Mouse (Mus musculus) T-helper 1 cell (primary cell): ENCODE results near the gene Atp1a4.

ENCODE experiments used
- in situ Hi-C: fragments of 300-600 bp; cut with MboI, MseI; formaldehyde crosslinking; loops from one replicate; pipeline ENCODE4 v1.15.1; 2025; ENCODE audit warnings: high pct_unique_total_duplicates

Gene Atp1a4

GRCm38 (mm10) chr1:172219451-172220406 is 38.5 kb downstream of the Atp1a4 start, which contains the start of gene Casq1:
Gene Casq1, minus strand, starts transcription at chr1:172219868.
- in situ Hi-C loops, result no loop called here

GRCm38 (mm10) chr1:172218164-172218910 is 39.9 kb downstream of the Atp1a4 start:
- in situ Hi-C loops, result no loop called here

GRCm38 (mm10) chr1:172217148-172217547 is 41.1 kb downstream of the Atp1a4 start:
- in situ Hi-C loops, result no loop called here

GRCm38 (mm10) chr1:172214748-172215147 is 43.5 kb downstream of the Atp1a4 start:
- in situ Hi-C loops, result no loop called here

GRCm38 (mm10) chr1:172213771-172214170 is 44.4 kb downstream of the Atp1a4 start:
- in situ Hi-C loops, result no loop called here

- in situ Hi-C loops, result no loop called here
These were observed 45.4 kb downstream of the Atp1a4 start for GRCm38 (mm10) chr1:172212776-172213175.

GRCm38 (mm10) chr1:172207111-172207584 is 51.1 kb downstream of the Atp1a4 start:
- in situ Hi-C loops, result no loop called here

- in situ Hi-C loops, result no loop called here
These were observed 51.9 kb downstream of the Atp1a4 start, which contains the start of gene Pea15a for GRCm38 (mm10) chr1:172206141-172206917. Gene Pea15a, minus strand, starts transcription at chr1:172206804.

- in situ Hi-C loops, result no loop called here
These were observed 52.5 kb downstream of the Atp1a4 start for GRCm38 (mm10) chr1:172205741-172206087.

GRCm38 (mm10) chr1:172204814-172205740 is 53.1 kb downstream of the Atp1a4 start:
- in situ Hi-C loops, result no loop called here

GRCm38 (mm10) chr1:172204033-172204813 is 54.0 kb downstream of the Atp1a4 start:
- in situ Hi-C loops, result no loop called here

GRCm38 (mm10) chr1:172203566-172203965 is 54.6 kb downstream of the Atp1a4 start:
- in situ Hi-C loops, result no loop called here

GRCm38 (mm10) chr1:172202894-172203522 is 55.2 kb downstream of the Atp1a4 start:
- in situ Hi-C loops, result no loop called here

GRCm38 (mm10) chr1:172201967-172202880 is 56.0 kb downstream of the Atp1a4 start:
- in situ Hi-C loops, result no loop called here

- in situ Hi-C loops, result no loop called here
These were observed 57.3 kb downstream of the Atp1a4 start for GRCm38 (mm10) chr1:172200871-172201447.

- in situ Hi-C loops, result no loop called here
These were observed 58.1 kb downstream of the Atp1a4 start for GRCm38 (mm10) chr1:172200161-172200560.

- in situ Hi-C loops, result no loop called here
These were observed 59.2 kb downstream of the Atp1a4 start for GRCm38 (mm10) chr1:172198996-172199395.

- in situ Hi-C loops, result no loop called here
These were observed 59.9 kb downstream of the Atp1a4 start for GRCm38 (mm10) chr1:172198316-172198715.
